Mouse (Mus musculus) lung, adult 2 months (tissue): ENCODE results near the gene Baz2a. TPM values are rescaled to one million over a fixed set of nuclear protein-coding genes. Genes with fewer than 3 reads are reported as not detected.
"Not testable (repeated sequence)": the region's sequence is repeated elsewhere in the genome, so short reads cannot be mapped to it uniquely, and the experiment has no call there.

Experiments used
- DNase-seq: peaks from one replicate; pipeline ENCODE4 v3.0.0; 2022
- H3K4me1 ChIP-seq: fragments of 200-500 bp; 2 replicates; pipeline ENCODE4 v1.6.1; 2011; ENCODE audit warnings: low read length; ENCODE audit not compliant: control insufficient read depth, insufficient read depth
- H3K4me3 ChIP-seq: fragments of 200-500 bp; replicated peaks from 2 replicates; pipeline ENCODE3; 2011; ENCODE audit warnings: low read depth, mild to moderate bottlenecking, control low read depth, low read length; ENCODE audit errors: extremely low read depth
- CTCF ChIP-seq: fragments of 200-500 bp; IDR thresholded peaks from 2 replicates; pipeline ENCODE4 v1.5.1; 2011; ENCODE audit warnings: mild to moderate bottlenecking, low read length, control low read depth; ENCODE audit not compliant: insufficient read depth
- POLR2A ChIP-seq: fragments of 200-500 bp; IDR thresholded peaks from 2 replicates; pipeline ENCODE4 v1.6.1; 2011; ENCODE audit warnings: low read depth, mild to moderate bottlenecking, control low read depth, low read length, borderline replicate concordance; ENCODE audit errors: extremely low read depth
- WGBS: fragments of 180-500 bp; shearing (Covaris S2); methylation state at CpG from one replicate; pipeline ENCODE4 v1.1.7; 2018; 5-methylcytosine and 5-hydroxymethylcytosine counted together
- polyA plus RNA-seq: library from polyadenylated mRNA; depleted of rRNA; stranded (reverse); fragments of >200 nt; gene quantifications from 2 replicates; pipeline ENCODE4 v1.2.3, GENCODE M21; 2012; rRNA removed

The Baz2a gene
- 26.9 and 40.7 TPM in 2 replicates for polyA plus RNA-seq

DNA sequence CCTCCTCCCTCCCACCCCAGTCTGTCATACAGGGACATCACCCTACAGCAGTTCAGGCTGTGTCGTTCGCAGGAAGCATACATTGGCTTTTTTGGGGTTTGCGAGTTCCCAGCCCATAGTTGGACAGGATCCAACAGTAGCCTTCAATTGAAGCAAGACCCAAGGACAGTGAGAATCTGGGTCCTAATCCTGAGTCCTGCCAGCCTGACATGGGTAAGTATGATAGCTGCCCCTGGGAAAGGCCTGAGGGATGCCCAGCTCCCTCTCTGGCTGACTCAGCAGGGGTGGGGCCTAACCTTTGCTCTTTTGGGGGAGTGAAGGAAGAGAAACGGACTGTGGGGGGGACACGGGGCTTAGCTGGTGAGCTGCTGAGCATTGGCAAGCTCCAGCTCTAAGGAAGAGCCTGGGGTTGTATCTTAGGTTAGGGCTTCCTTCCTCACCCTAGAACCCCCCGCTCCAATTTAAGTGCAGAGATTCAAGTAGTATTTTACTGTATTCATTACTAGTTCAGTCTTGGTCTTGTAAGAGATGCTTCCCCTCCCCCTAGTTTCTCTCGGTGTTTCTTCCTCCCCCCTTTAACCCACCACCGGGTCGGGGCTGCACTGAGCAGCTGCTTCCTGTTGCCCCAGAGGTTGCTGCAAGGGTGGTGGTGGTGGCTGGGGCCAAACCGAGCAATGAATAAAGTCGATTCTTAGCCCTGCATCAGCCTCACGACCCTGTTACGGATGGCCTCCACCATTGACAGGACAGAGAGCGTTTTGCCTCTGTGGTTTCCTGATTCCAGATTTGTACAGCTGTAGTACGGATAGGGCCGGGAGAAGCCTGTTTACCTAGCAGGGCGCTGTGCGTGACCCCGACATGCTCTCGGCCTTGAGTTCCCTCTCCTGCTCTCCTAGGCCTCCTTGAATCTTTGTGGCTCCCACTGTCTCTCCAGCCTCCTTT is at the start of gene Baz2a:
Gene Baz2a (plus strand): TSS at position 14 of the 942 bp plus-strand sequence.
- peak within 1 kb of the TSS; percentile 82 for H3K4me3 ChIP-seq
- H3K4me1 ChIP-seq = peaks cover 14% of the 10 kb centered on the region
- WGBS = under 1% methylated on average over 20 of the region's 20 CpGs
- TF ChIP-seq POLR2A (peak; percentile 56; the same call in 1 of the 2 replicates), CTCF (no peak)
- DNase-seq = peak; percentile 63

DNA sequence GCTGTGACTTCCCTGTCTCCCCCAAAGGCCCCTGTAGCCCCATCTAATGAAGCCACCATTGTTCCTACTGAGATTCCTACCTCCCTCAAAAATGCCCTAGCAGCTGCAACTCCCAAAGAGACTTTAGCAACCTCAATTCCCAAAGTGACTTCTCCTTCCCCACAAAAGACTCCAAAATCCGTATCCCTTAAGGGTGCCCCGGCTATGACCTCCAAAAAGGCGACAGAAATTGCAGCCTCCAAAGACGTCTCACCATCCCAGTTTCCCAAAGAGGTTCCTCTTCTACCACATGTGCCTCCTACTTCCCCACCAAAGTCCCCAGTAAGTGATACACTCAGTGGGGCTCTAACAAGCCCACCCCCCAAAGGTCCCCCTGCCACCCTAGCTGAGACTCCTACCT is 49.7 kb upstream of the Baz2a start:
- Histone ChIP-seq H3K4me1 (peaks cover 13% of the 10 kb centered on the region), H3K4me3 (no peak overlapping the region)
- DNase-seq = no peak
- TF ChIP-seq POLR2A (no peak), CTCF (no peak)
- WGBS = 83% methylated on average over 4 of the region's 4 CpGs

DNA sequence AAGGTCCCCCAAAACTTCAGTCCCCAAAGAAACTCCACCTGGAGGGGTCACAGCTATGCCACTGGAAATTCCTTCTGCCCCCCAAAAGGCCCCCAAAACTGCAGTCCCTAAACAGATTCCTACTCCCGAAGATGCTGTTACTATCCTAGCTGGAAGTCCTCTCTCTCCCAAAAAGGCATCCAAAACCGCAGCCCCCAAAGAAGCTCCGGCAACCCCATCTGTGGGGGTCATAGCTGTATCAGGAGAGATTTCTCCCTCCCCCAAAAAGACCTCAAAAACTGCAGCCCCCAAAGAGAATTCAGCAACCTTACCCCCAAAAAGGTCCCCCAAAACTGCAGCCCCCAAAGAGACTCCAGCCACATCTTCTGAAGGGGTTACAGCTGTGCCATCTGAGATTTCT is 48.9 kb upstream of the Baz2a start:
- TF ChIP-seq POLR2A (no peak), CTCF (no peak)
- WGBS = 89% methylated on average over 3 of the region's 3 CpGs
- H3K4me1 ChIP-seq = peaks cover 8% of the 10 kb centered on the region
- no peak overlapping the region for H3K4me3 ChIP-seq
- DNase-seq = no peak

DNA sequence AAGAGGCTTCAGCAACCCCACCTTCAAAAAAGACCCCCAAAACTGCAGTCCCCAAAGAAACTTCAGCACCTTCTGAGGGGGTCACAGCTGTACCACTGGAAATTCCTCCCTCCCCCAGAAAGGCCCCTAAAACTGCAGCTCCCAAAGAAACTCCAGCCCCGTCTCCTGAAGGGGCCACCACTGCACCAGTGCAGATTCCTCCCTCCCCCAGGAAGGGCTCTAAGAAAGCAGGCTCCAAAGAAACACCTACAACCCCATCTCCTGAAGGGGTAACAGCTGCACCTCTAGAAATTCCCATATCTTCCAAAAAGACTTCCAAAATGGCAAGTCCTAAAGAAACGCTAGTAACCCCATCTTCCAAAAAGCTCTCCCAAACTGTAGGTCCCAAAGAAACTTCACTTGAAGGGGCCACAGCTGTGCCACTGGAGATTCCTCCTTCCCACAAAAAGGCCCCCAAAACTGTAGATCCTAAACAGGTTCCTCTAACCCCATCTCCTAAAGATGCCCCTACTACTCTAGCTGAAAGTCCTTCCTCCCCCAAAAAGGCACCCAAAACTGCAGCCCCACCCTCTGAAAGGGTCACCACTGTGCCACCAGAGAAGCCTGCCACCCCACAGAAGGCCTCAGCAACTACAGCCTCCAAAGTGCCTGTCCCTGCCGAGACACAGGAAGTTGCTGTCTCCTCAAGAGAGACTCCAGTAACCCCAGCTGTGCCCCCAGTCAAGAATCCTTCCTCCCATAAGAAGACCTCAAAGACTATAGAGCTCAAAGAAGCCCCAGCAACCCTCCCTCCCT is 48.1 kb upstream of the Baz2a start:
- no peak overlapping the region for H3K4me3 ChIP-seq
- TF ChIP-seq CTCF = no peak
- no peak for TF ChIP-seq POLR2A
- H3K4me1 ChIP-seq = peaks cover 6% of the 10 kb centered on the region
- no peak for DNase-seq
- 54% methylated on average over 3 of the region's 3 CpGs for WGBS

DNA sequence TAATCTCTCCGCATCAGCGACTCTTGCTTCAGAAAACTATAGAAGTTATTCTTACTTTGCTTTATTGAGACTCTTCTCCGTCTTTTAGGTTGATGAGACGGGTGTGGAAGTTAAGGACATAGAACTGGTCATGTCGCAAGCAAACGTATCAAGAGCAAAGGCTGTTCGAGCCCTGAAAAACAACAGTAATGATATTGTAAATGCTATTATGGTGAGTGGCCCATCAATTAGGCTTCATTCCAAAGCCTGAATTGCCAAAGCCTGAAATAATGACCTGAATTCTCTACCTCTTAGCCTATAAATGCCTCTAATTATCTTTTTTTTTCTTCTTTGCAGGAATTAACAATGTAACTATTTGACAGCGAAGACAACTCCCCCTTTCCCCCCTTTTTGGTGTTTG is 43.2 kb upstream of the Baz2a start:
- no peak for TF ChIP-seq POLR2A
- TF ChIP-seq CTCF = no peak
- H3K4me1 ChIP-seq = peaks cover 2% of the 10 kb centered on the region; the same call in 1 of the 2 replicates
- no peak for DNase-seq
- H3K4me3 ChIP-seq = no peak overlapping the region
- WGBS = 96% methylated on average over 8 of the region's 8 CpGs

DNA sequence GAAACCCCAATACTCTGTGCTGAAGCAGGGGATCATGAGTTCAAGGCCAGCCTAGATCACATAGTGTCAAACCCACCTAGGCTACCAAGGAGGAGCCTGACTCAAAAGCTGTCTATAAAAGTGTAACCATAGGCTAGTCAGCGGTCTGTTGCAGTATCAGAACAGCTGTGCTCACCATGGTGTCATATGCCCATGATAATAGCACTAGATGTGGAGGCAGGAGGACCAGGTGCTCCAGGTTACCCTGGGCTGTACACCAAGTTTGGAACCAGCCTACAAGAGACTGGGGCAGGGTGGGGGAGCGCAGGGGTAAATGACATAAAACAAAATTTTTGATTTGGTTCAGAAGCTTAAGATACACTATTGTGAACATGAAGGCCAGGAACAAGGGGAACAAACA is 41.6 kb upstream of the Baz2a start:
- Histone ChIP-seq H3K4me1 (peaks cover 2% of the 10 kb centered on the region; the same call in 1 of the 2 replicates), H3K4me3 (no peak overlapping the region)
- TF ChIP-seq CTCF (no peak), POLR2A (no peak)
- no peak for DNase-seq
- 95% methylated on average over 2 of the region's 2 CpGs for WGBS

DNA sequence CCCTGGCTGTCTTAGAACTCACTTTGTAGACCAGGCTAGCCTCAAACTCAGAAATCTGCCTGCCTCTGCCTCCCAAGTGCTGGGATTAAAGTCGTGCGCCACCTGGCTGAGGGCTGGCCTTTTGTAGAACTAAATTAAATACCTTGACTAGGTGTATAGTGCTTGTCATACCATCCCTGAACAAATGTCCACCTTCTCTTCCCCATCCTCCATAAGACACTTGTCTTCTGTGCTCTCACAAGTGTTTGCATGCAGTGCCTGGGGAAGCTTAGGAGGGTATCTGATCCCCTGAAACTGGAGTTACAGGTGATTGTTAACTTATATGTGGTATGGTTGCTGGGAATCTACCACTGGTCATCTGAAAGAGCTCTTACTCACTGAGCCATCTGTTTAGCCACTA is 41.0 kb upstream of the Baz2a start:
- no peak for TF ChIP-seq POLR2A
- no peak for TF ChIP-seq CTCF
- WGBS = 87% methylated on average over 2 of the region's 2 CpGs

DNA sequence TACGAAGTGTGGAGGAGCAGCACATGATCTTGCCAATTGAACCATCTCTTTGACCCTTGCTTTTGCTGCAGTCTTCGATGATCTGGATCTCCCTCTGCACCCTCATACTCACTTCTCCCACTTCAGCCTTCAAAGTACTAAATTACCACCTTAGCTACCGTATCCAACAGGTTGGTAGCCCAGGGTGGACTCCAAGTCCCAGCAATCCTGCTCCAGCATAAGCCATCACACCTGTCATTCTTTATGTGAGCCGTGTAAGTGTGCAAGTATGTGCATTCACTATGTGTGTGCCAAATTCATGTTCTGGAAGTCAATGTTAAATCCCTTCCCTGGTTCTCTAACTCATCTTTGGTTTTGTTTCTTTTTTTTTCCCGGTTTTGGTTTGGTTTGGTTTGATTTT is 39.8 kb upstream of the Baz2a start:
- no peak for TF ChIP-seq CTCF
- no peak for TF ChIP-seq POLR2A
- no peak for DNase-seq
- Histone ChIP-seq H3K4me3 (no peak overlapping the region), H3K4me1 (no peaks in the 10 kb centered on the region)
- 96% methylated on average over 5 of the region's 5 CpGs for WGBS

More for the DNA sequence above, 41.0 kb upstream of the Baz2a start:
- no peak overlapping the region for H3K4me3 ChIP-seq
- DNase-seq = no peak
- H3K4me1 ChIP-seq = no peaks in the 10 kb centered on the region

DNA sequence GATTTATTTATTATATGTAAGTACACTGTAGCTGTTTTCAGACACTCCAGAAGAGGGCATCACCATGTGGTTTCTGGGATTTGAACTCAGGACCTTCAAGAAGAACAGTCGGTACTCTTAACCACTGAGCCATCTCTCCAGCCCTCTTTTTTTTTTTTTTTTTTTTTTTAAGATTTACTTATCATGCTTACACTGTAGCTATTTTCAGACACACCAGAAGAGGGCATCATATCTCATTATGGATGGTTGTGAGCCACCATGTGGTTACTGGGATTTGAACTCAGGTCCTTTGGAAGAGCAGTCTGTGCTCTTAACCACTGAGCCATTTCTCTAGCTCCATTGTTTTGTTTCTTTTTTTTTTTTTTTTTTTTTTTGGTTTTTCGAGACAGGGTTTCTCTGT is 39.2 kb upstream of the Baz2a start:
- H3K4me1 ChIP-seq, DNase-seq, H3K4me3 ChIP-seq: not testable (repeated sequence)
- WGBS = 87% methylated on average over 1 of the region's 2 CpGs
